Mouse (Mus musculus) thymus, adult 2 months (tissue): ENCODE data around the gene Pdk1. TPM values are rescaled to one million over a fixed set of nuclear protein-coding genes. Genes with fewer than 3 reads are reported as not detected.

ENCODE experiments used
- DNase-seq: peaks from one replicate; pipeline ENCODE4 v3.0.0; 2021
- H3K27ac ChIP-seq: fragments of 200-500 bp; 2 replicates; pipeline ENCODE4 v1.5.1; 2012; ENCODE audit warnings: low read length, control low read depth; ENCODE audit not compliant: control insufficient read depth, insufficient read depth
- H3K27me3 ChIP-seq: fragments of 200-500 bp; 2 replicates; pipeline ENCODE4 v1.6.1; 2012; ENCODE audit warnings: mild to moderate bottlenecking, low read length, moderate library complexity, mixed read lengths; ENCODE audit not compliant: control insufficient read depth, insufficient read depth
- H3K36me3 ChIP-seq: fragments of 200-500 bp; 2 replicates; pipeline ENCODE4 v1.6.1; 2012; ENCODE audit warnings: mild to moderate bottlenecking, low read length, moderate library complexity; ENCODE audit not compliant: control insufficient read depth, insufficient read depth
- H3K4me1 ChIP-seq: fragments of 200-500 bp; replicated peaks from 2 replicates; pipeline ENCODE4 v1.6.1; 2012; ENCODE audit warnings: low read length; ENCODE audit not compliant: control insufficient read depth, insufficient read depth
- H3K4me3 ChIP-seq: fragments of 200-500 bp; 2 replicates; pipeline ENCODE4 v1.5.1; 2012; ENCODE audit warnings: mild to moderate bottlenecking, low read length, control low read depth, moderate library complexity; ENCODE audit not compliant: control insufficient read depth, insufficient read depth
- CTCF ChIP-seq: fragments of 200-500 bp; IDR thresholded peaks from 2 replicates; pipeline ENCODE4 v1.5.1; 2012; ENCODE audit warnings: mild to moderate bottlenecking, control low read depth, low read length, moderate library complexity, borderline replicate concordance; ENCODE audit not compliant: control insufficient read depth, poor library complexity, insufficient read depth; ENCODE audit errors: extremely low read depth
- POLR2A ChIP-seq: fragments of 200-500 bp; IDR thresholded peaks from 2 replicates; pipeline ENCODE4 v1.6.1; 2012; ENCODE audit warnings: mild to moderate bottlenecking, low read length, control low read depth, moderate library complexity; ENCODE audit not compliant: control insufficient read depth, poor library complexity, insufficient read depth; ENCODE audit errors: extremely low read depth
- WGBS: fragments of 180-500 bp; shearing (Covaris S2); methylation state at CpG from one replicate; pipeline ENCODE4 v1.1.7; 2018; 5-methylcytosine and 5-hydroxymethylcytosine counted together
- polyA plus RNA-seq: library from polyadenylated mRNA; depleted of rRNA; stranded (reverse); fragments of >200 nt; gene quantifications from 2 replicates; pipeline ENCODE4 v1.2.3, GENCODE M21; 2012

Gene Pdk1
- polyA plus RNA-seq, 1 experiment = 43.7 TPM

- Histone ChIP-seq H3K4me3 (no peak overlapping the region), H3K27ac (no peak overlapping the region), H3K27me3 (no peaks in the 10 kb centered on the region), H3K4me1 (no peaks in the 10 kb centered on the region), H3K36me3 (peaks cover 71% of the 10 kb centered on the region)
- TF ChIP-seq POLR2A (no peak), CTCF (no peak)
- 95% methylated on average over 19 of the region's 19 CpGs for WGBS
- DNase-seq = no peak
Observed at GRCm38 (mm10) chr2:71882914-71883651, 10.1 kb downstream of the Pdk1 start.

GRCm38 (mm10) chr2:71887269-71887668, 14.2 kb downstream of the Pdk1 start:
- no peak for DNase-seq
- H3K36me3 ChIP-seq = peaks cover 75% of the 10 kb centered on the region
- no peak overlapping the region for H3K4me3 ChIP-seq
- TF ChIP-seq POLR2A (no peak), CTCF (no peak)
- WGBS = 98% methylated on average over 4 of the region's 4 CpGs
- H3K27ac ChIP-seq = no peak overlapping the region; the same call in 1 of the 2 replicates
- no peaks in the 10 kb centered on the region for H3K4me1 ChIP-seq
- no peaks in the 10 kb centered on the region for H3K27me3 ChIP-seq

GRCm38 (mm10) chr2:71888437-71888836, 15.4 kb downstream of the Pdk1 start:
- no peak overlapping the region for H3K27ac ChIP-seq
- 89% methylated on average over 4 of the region's 4 CpGs for WGBS
- H3K4me3 ChIP-seq = no peak overlapping the region
- no peaks in the 10 kb centered on the region for H3K4me1 ChIP-seq
- H3K36me3 ChIP-seq = peaks cover 78% of the 10 kb centered on the region
- H3K27me3 ChIP-seq = no peaks in the 10 kb centered on the region
- no peak for TF ChIP-seq POLR2A
- TF ChIP-seq CTCF = no peak
- no peak for DNase-seq

- TF ChIP-seq POLR2A (no peak), CTCF (no peak)
- Histone ChIP-seq H3K36me3 (peaks cover 67% of the 10 kb centered on the region), H3K4me1 (no peaks in the 10 kb centered on the region), H3K27me3 (no peaks in the 10 kb centered on the region), H3K4me3 (no peak overlapping the region), H3K27ac (no peak overlapping the region)
- WGBS = 97% methylated on average over 2 of the region's 2 CpGs
- no peak for DNase-seq
Observed at GRCm38 (mm10) chr2:71891536-71891935, 18.5 kb downstream of the Pdk1 start.

- TF ChIP-seq POLR2A (no peak), CTCF (no peak)
- Histone ChIP-seq H3K4me3 (no peak overlapping the region), H3K27me3 (no peaks in the 10 kb centered on the region), H3K4me1 (no peaks in the 10 kb centered on the region), H3K36me3 (peaks cover 67% of the 10 kb centered on the region), H3K27ac (no peak overlapping the region)
- DNase-seq = no peak
- 98% methylated on average over 7 of the region's 7 CpGs for WGBS
Observed at GRCm38 (mm10) chr2:71892741-71893349, 19.8 kb downstream of the Pdk1 start.

GRCm38 (mm10) chr2:71895596-71896286, 22.7 kb downstream of the Pdk1 start:
- Histone ChIP-seq H3K27ac (no peak overlapping the region), H3K27me3 (no peaks in the 10 kb centered on the region), H3K4me3 (no peak overlapping the region), H3K36me3 (peaks cover 63% of the 10 kb centered on the region), H3K4me1 (no peaks in the 10 kb centered on the region)
- no peak for DNase-seq
- TF ChIP-seq POLR2A (no peak), CTCF (no peak)
- 92% methylated on average over 13 of the region's 13 CpGs for WGBS

- no peaks in the 10 kb centered on the region for H3K27me3 ChIP-seq
- no peak overlapping the region for H3K4me3 ChIP-seq
- DNase-seq = no peak
- H3K4me1 ChIP-seq = no peaks in the 10 kb centered on the region
- H3K27ac ChIP-seq = no peak overlapping the region
- H3K36me3 ChIP-seq = peaks cover 58% of the 10 kb centered on the region
- WGBS = 94% methylated on average over 12 of the region's 12 CpGs
- TF ChIP-seq POLR2A (no peak), CTCF (no peak)
Observed at GRCm38 (mm10) chr2:71897420-71897819, 24.4 kb downstream of the Pdk1 start.
